22 mouse cellular contexts compared by ENCODE assay signal in genomic region chr19:3884325-3884990, GRCm38 (mm10). TPM values are rescaled to one million over a fixed set of nuclear protein-coding genes. Genes with fewer than 3 reads are reported as not detected.
DNase-seq lines count a peak whose midpoint lies in the region; ATAC-seq and TF ChIP-seq lines count a peak whose summit lies in the region.
"Had no signal": no experiment of that assay in that cellular context is flagged by ENCODE, and none has a peak within 500 bp of the region (broad histone marks: within the 10 kb centered on the region; RNA-seq: fewer than 3 reads in every experiment).

No protein-coding gene starts in this region.

- no peaks in the 10 kb centered on the region for H3K9me3 ChIP-seq in intestine, embryonic 14.5 days (ENCODE audit: control insufficient read depth, low read length)
- H3K9me3 ChIP-seq in intestine, embryonic 16.5 days (ENCODE audit: control insufficient read depth, low read length) = no peaks in the 10 kb centered on the region
- H3K9me3 ChIP-seq: embryonic facial prominence, embryonic 13.5 days; forebrain, embryonic 15.5 days; hindbrain, embryonic 13.5 days; intestine, embryonic 15.5 days; liver, embryonic 12.5 days had no signal

- peak; percentile 84 for DNase-seq in heart, adult 11 months
- DNase-seq in heart, adult 9 months (ENCODE audit: low spot score in 2 of 2) = no peak
- DNase-seq in intestine, embryonic 14.5 days (ENCODE audit: low spot score) = no peak
- peak; percentile 25 for DNase-seq in lung, postnatal 10 days
- DNase-seq in lung, adult 18-20 months = no peak
- no peak for DNase-seq in layer of hippocampus, adult 2 months (ENCODE audit: low spot score in 2 of 2)
- DNase-seq: cerebellum, adult 9-10 months; gastrocnemius, postnatal 14 days; heart, postnatal 10 days; kidney, postnatal 36 days; layer of hippocampus, adult 9-11 months; left cerebral cortex, postnatal 4 days; thymus, adult 18-20 months; thymus, postnatal 4 days had no signal

- no peak for TF ChIP-seq CTCF in layer of hippocampus, adult 2 months (conservative IDR thresholded peaks at IDR 0.05)

- no peak overlapping the region for H3K4me3 ChIP-seq in intestine, embryonic 14.5 days (ENCODE audit: low read depth, low read length)
- H3K4me3 ChIP-seq in intestine, embryonic 16.5 days (ENCODE audit: low read length) = no peak overlapping the region
- H3K4me3 ChIP-seq in layer of hippocampus, adult 2 months = no peak overlapping the region
- H3K4me3 ChIP-seq: embryonic facial prominence, embryonic 13.5 days; forebrain, embryonic 15.5 days; hindbrain, embryonic 13.5 days; intestine, embryonic 15.5 days; left cerebral cortex, adult 2 months; liver, embryonic 12.5 days had no signal

- ATAC-seq in intestine, embryonic 14.5 days (replicated peaks; ENCODE audit: low FRiP score, low TSS enrichment, low read depth) = no peak
- no peak for ATAC-seq in intestine, embryonic 16.5 days
- ATAC-seq: forebrain, embryonic 15.5 days; intestine, embryonic 15.5 days; liver, embryonic 12.5 days had no signal

- peaks cover 37% of the 10 kb centered on the region for H3K36me3 ChIP-seq in intestine, embryonic 14.5 days (ENCODE audit: control insufficient read depth, insufficient read depth, low read length)
- peaks cover 9% of the 10 kb centered on the region; the same call in 1 of the 2 replicates for H3K36me3 ChIP-seq in intestine, embryonic 16.5 days (ENCODE audit: control insufficient read depth, insufficient read depth, low read length)

- WGBS in intestine, embryonic 14.5 days = 52% methylated on average over 6 of the region's 6 CpGs
- WGBS in intestine, embryonic 16.5 days = 46% methylated on average over 6 of the region's 6 CpGs

- H3K27ac ChIP-seq in intestine, embryonic 14.5 days (ENCODE audit: low read depth) = 0 out of 2 replicates have a peak overlapping the region, but pooled peaks have one; percentile 25
- H3K27ac ChIP-seq in intestine, embryonic 16.5 days (ENCODE audit: low read length) = no peak overlapping the region
- H3K27ac ChIP-seq in layer of hippocampus, adult 2 months = no peak overlapping the region
- H3K27ac ChIP-seq: embryonic facial prominence, embryonic 13.5 days; forebrain, embryonic 15.5 days; hindbrain, embryonic 13.5 days; intestine, embryonic 15.5 days; left cerebral cortex, adult 2 months; liver, embryonic 12.5 days had no signal

- H3K27me3 ChIP-seq in intestine, embryonic 14.5 days (replicated peaks; ENCODE audit: control insufficient read depth, insufficient read depth, low read length) = no peaks in the 10 kb centered on the region
- no peaks in the 10 kb centered on the region for H3K27me3 ChIP-seq in intestine, embryonic 16.5 days (replicated peaks; ENCODE audit: control insufficient read depth, insufficient read depth, low read length)
- H3K27me3 ChIP-seq: embryonic facial prominence, embryonic 13.5 days; forebrain, embryonic 15.5 days; hindbrain, embryonic 13.5 days; intestine, embryonic 15.5 days; liver, embryonic 12.5 days had no signal

- H3K4me1 ChIP-seq in intestine, embryonic 14.5 days (replicated peaks; ENCODE audit: control insufficient read depth, insufficient read depth, low read length) = peaks cover 14% of the 10 kb centered on the region; the same call in 1 of the 2 replicates
- H3K4me1 ChIP-seq in intestine, embryonic 16.5 days (ENCODE audit: control insufficient read depth, insufficient read depth, low read length) = 0 out of 2 replicates have a peak, but pooled peaks cover 3% of the 10 kb centered on the region
- H3K4me1 ChIP-seq: forebrain, embryonic 15.5 days; hindbrain, embryonic 13.5 days had no signal

- H3K4me2 ChIP-seq in intestine, embryonic 14.5 days (ENCODE audit: low read length) = no peak overlapping the region
- no peak overlapping the region for H3K4me2 ChIP-seq in intestine, embryonic 16.5 days (ENCODE audit: low read depth, low read length)
- H3K4me2 ChIP-seq: embryonic facial prominence, embryonic 13.5 days; forebrain, embryonic 15.5 days; hindbrain, embryonic 13.5 days; intestine, embryonic 15.5 days; liver, embryonic 12.5 days; midbrain, embryonic 11.5 days had no signal

- H3K9ac ChIP-seq in intestine, embryonic 14.5 days (ENCODE audit: low read length) = no peak overlapping the region
- H3K9ac ChIP-seq in intestine, embryonic 16.5 days (ENCODE audit: low read depth, low read length) = no peak overlapping the region
- H3K9ac ChIP-seq: embryonic facial prominence, embryonic 13.5 days; forebrain, embryonic 15.5 days; hindbrain, embryonic 13.5 days; intestine, embryonic 15.5 days; liver, embryonic 12.5 days had no signal

RNA-seq across cellular contexts. Expression of gene Tcirg1, which starts 22.5 kb away (rescaled TPM):
- 34.8 and 40.5 TPM in 2 replicates for polyA plus RNA-seq in intestine, embryonic 14.5 days (2014; fragmentation: Nextera tagmentation; extraction: Ambion mirVana)
- polyA plus RNA-seq in intestine, embryonic 16.5 days (2015; fragmentation: Nextera tagmentation; extraction: Ambion mirVana) = 73.3 and 84.5 TPM in 2 replicates
- total RNA-seq in layer of hippocampus, adult 2 months (2021) = 10 to 100 TPM; 20.0 to 24.9 TPM

RNA-seq across cellular contexts. Expression of gene Ndufs8, which starts 28.1 kb away (rescaled TPM):
- 374 and 390 TPM in 2 replicates for polyA plus RNA-seq in intestine, embryonic 14.5 days (2014; fragmentation: Nextera tagmentation; extraction: Ambion mirVana)
- 412 and 424 TPM in 2 replicates for polyA plus RNA-seq in intestine, embryonic 16.5 days (2015; fragmentation: Nextera tagmentation; extraction: Ambion mirVana)
- 100 to 1,000 TPM; 125 to 142 TPM for total RNA-seq in layer of hippocampus, adult 2 months (2021)

RNA-seq across cellular contexts. Expression of gene Chka, which starts 32.9 kb away (rescaled TPM):
- 48.8 and 54.0 TPM in 2 replicates for polyA plus RNA-seq in intestine, embryonic 14.5 days (2014; fragmentation: Nextera tagmentation; extraction: Ambion mirVana)
- polyA plus RNA-seq in intestine, embryonic 16.5 days (2015; fragmentation: Nextera tagmentation; extraction: Ambion mirVana) = 57.8 and 67.5 TPM in 2 replicates
- total RNA-seq in layer of hippocampus, adult 2 months (2021) = 100 to 1,000 TPM in 1 of 2 experiments, 10 to 100 TPM in 1; 87.2 to 109 TPM

RNA-seq across cellular contexts. Expression of gene Aldh3b1, which starts 45.1 kb away (rescaled TPM):
- 1.9 and 2.3 TPM in 2 replicates for polyA plus RNA-seq in intestine, embryonic 14.5 days (2014; fragmentation: Nextera tagmentation; extraction: Ambion mirVana)
- 4.2 TPM in 2 replicates for polyA plus RNA-seq in intestine, embryonic 16.5 days (2015; fragmentation: Nextera tagmentation; extraction: Ambion mirVana)
- total RNA-seq in layer of hippocampus, adult 2 months (2021) = 1 to 10 TPM; 2.2 to 2.4 TPM

RNA-seq across cellular contexts. Expression of gene Unc93b1, which starts 50.5 kb away (rescaled TPM):
- 14.4 and 16.0 TPM in 2 replicates for polyA plus RNA-seq in intestine, embryonic 14.5 days (2014; fragmentation: Nextera tagmentation; extraction: Ambion mirVana)
- 27.0 and 29.8 TPM in 2 replicates for polyA plus RNA-seq in intestine, embryonic 16.5 days (2015; fragmentation: Nextera tagmentation; extraction: Ambion mirVana)
- 10 to 100 TPM; 11.4 to 16.1 TPM for total RNA-seq in layer of hippocampus, adult 2 months (2021)

Comparison
In these comparisons a context has a peak if more than half of its experiments do, and no peak if none do; other contexts are left out.
1. DNase-seq: peak in heart, adult 11 months (single experiment) and lung, postnatal 10 days (single experiment); none in heart, adult 9 months (0 of 2), intestine, embryonic 14.5 days (single experiment), lung, adult 18-20 months (0 of 2) and layer of hippocampus, adult 2 months (0 of 2).